Mouse (Mus musculus) midbrain, embryonic 11.5 days (tissue): Measurements from ENCODE around the gene Nptn. TPM values are rescaled to one million over a fixed set of nuclear protein-coding genes. Genes with fewer than 3 reads are reported as not detected.
A peak's percentile ranks its signal among the peaks of the same experiment; 100 is the strongest.

ENCODE experiments used
- ATAC-seq: fragments of 200-750 bp; cut with Nextera tagmentation; 2 replicates; pipeline ENCODE4 v1.8.0; 2017; ENCODE audit warnings: moderate TSS enrichment, moderate library complexity; ENCODE audit not compliant: low FRiP score
- DNase-seq: peaks from one replicate; pipeline ENCODE4 v3.0.0; 2015; ENCODE audit warnings: low spot score; ENCODE audit errors: missing footprints
- H3K27ac ChIP-seq: fragments of 300-500 bp; sonication (generic); 2 replicates; pipeline ENCODE4 v1.5.1; 2014; ENCODE audit warnings: low read depth, low read length
- H3K27me3 ChIP-seq: fragments of 300-500 bp; sonication (generic); 2 replicates; pipeline ENCODE4 v1.6.1; 2014; ENCODE audit warnings: mild to moderate bottlenecking, low read length, moderate library complexity, mixed read lengths; ENCODE audit not compliant: control insufficient read depth, insufficient read depth
- H3K36me3 ChIP-seq: fragments of 300-500 bp; sonication (generic); 2 replicates; pipeline ENCODE4 v1.6.1; 2014; ENCODE audit warnings: mild to moderate bottlenecking, low read length, moderate library complexity, mixed read lengths; ENCODE audit not compliant: control insufficient read depth, insufficient read depth
- H3K4me1 ChIP-seq: fragments of 300-500 bp; sonication (generic); 2 replicates; pipeline ENCODE4 v1.6.1; 2014; ENCODE audit warnings: low read length; ENCODE audit not compliant: control insufficient read depth, insufficient read depth
- H3K4me2 ChIP-seq: fragments of 300-500 bp; sonication (generic); 2 replicates; pipeline ENCODE4 v1.6.1; 2014; ENCODE audit warnings: mild to moderate bottlenecking, moderate library complexity
- H3K4me3 ChIP-seq: fragments of 300-500 bp; sonication (generic); 2 replicates; pipeline ENCODE4 v1.5.1; 2014; ENCODE audit warnings: low read depth, low read length
- H3K9ac ChIP-seq: fragments of 300-500 bp; sonication (generic); 2 replicates; pipeline ENCODE4 v1.6.1; 2014; ENCODE audit warnings: low read length
- H3K9me3 ChIP-seq: fragments of 300-500 bp; sonication (generic); 2 replicates; pipeline ENCODE4 v1.6.1; 2016; ENCODE audit warnings: low read length; ENCODE audit not compliant: control insufficient read depth
- WGBS: fragments of 180-500 bp; shearing (Covaris S2); extraction: QIAGEN DNeasy Blood & Tissue Kit; methylation state at CpG from one replicate; pipeline ENCODE4 v1.1.7; 2014; 5-methylcytosine and 5-hydroxymethylcytosine counted together
- polyA plus RNA-seq: library from polyadenylated mRNA; unstranded; fragments of >200 nt; fragmentation: Nextera tagmentation; extraction: Ambion mirVana; gene quantifications from 2 replicates; pipeline ENCODE4 v1.2.1, GENCODE M21; 2014

Nptn gene
- polyA plus RNA-seq, 1 experiment from 2014 or later, result 60.7 TPM

DNA sequence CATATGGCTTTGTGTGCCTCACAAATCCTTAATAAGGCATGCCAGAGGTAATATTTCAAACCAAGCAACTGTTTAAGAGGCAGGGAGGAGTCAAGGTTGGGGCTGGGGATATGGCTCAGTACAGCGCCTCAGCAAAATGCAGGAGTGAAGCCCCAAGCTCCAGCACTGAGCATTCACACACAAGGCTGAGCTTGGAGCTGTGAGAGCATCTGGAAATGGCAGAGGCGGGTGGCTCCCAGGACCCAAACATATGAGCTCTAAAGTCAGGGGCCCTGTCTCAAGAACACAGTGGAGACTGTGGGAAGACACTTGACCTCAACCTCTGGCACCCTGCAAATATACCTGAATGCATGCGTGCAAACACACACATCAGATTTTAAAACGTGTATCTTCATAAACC lies 106.0 kb downstream of the Nptn start:
- no peaks in the 10 kb centered on the region for H3K4me1 ChIP-seq
- H3K27ac ChIP-seq, result no peak overlapping the region
- 89% methylated on average over 4 of the region's 4 CpGs for WGBS
- no peak overlapping the region for H3K4me3 ChIP-seq
- H3K9me3 ChIP-seq, result no peaks in the 10 kb centered on the region
- DNase-seq, result no peak
- H3K27me3 ChIP-seq, result no peaks in the 10 kb centered on the region
- H3K4me2 ChIP-seq, result no peak overlapping the region
- no peak overlapping the region for H3K9ac ChIP-seq
- no peaks in the 10 kb centered on the region for H3K36me3 ChIP-seq
- no peak for ATAC-seq

DNA sequence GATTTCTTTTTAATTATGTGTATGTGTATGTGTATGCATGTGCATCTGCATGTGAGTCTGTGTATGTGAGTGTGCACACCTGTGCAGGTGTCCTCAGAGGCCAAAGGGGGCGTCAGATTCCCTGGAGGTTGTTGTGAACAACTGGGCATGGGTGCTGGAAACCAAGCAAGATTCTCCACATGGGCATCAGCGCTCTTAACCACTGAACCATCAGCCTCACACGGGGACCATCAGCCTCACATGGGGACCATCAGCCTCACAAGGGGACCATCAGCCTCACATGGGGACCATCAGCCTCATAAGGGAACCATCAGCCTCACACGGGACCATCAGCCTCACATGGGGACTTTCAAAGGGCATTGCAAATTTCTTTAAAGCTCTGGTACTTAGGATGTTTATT lies 108.7 kb downstream of the Nptn start:
- no peak overlapping the region for H3K9ac ChIP-seq
- ATAC-seq, result no peak
- DNase-seq, result no peak
- no peak overlapping the region for H3K4me2 ChIP-seq
- H3K9me3 ChIP-seq, result no peaks in the 10 kb centered on the region
- WGBS, result 86% methylated on average over 4 of the region's 4 CpGs
- H3K4me3 ChIP-seq, result no peak overlapping the region
- no peak overlapping the region for H3K27ac ChIP-seq
- H3K36me3 ChIP-seq, result no peaks in the 10 kb centered on the region
- no peaks in the 10 kb centered on the region for H3K27me3 ChIP-seq
- no peaks in the 10 kb centered on the region for H3K4me1 ChIP-seq

DNA sequence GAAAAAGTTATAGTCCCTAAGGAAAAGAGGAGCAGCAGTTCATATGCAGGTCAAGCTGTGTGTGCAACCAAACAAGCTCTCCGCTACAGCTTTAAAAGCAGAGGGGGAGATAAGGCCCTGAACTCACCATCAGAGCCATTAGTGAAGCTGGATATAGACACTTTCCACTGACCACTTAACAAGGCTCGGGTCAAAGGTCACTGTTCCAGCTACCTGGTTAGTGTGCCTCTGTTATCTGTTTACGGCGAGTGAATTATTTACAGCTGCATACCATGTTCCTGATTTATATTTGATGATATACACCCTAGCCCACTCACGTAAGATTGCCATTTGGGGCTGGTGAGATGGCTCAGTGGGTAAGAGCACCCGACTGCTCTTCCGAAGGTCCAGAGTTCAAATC lies 109.4 kb downstream of the Nptn start:
- no peak for ATAC-seq
- DNase-seq, result no peak
- no peak overlapping the region for H3K4me3 ChIP-seq
- no peak overlapping the region for H3K4me2 ChIP-seq
- H3K9ac ChIP-seq, result no peak overlapping the region
- H3K27ac ChIP-seq, result no peak overlapping the region
- H3K4me1 ChIP-seq, result no peaks in the 10 kb centered on the region
- no peaks in the 10 kb centered on the region for H3K36me3 ChIP-seq
- 93% methylated on average over 7 of the region's 7 CpGs for WGBS
- H3K9me3 ChIP-seq, result no peaks in the 10 kb centered on the region
- H3K27me3 ChIP-seq, result no peaks in the 10 kb centered on the region

DNA sequence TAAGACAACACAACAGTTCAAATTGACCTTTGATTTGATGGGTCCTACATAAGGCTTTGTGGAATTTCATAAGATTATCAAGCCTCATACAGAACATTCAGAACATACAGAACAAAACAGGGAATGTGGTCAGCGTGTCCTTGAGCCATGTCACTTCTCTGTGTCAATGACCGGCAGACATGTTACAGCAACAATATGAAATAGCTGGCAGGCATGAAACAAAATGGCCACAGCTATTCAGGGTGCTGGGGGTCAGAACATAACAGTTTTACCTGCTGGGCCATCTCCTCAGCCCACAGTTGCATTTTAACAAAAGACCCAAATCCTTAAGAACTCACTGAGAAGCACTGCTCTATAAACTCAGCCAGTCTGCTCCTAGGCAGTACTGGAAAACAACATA lies 116.4 kb downstream of the Nptn start:
- no peak for DNase-seq
- no peak for ATAC-seq
- 92% methylated on average over 2 of the region's 2 CpGs for WGBS

GRCm38 (mm10) chr9:58701751-58702150 lies 119.7 kb downstream of the Nptn start:
- H3K9ac ChIP-seq, result no peak overlapping the region
- H3K27me3 ChIP-seq, result no peaks in the 10 kb centered on the region
- no peak overlapping the region for H3K4me2 ChIP-seq
- no peak overlapping the region for H3K4me3 ChIP-seq
- H3K27ac ChIP-seq, result no peak overlapping the region
- H3K4me1 ChIP-seq, result no peaks in the 10 kb centered on the region
- WGBS, result 94% methylated on average over 2 of the region's 2 CpGs
- H3K36me3 ChIP-seq, result no peaks in the 10 kb centered on the region
- H3K9me3 ChIP-seq, result no peaks in the 10 kb centered on the region
- ATAC-seq (no peak), DNase-seq (no peak)

More for the DNA sequence above, 116.4 kb downstream of the Nptn start:
- no peaks in the 10 kb centered on the region for H3K4me1 ChIP-seq
- no peak overlapping the region for H3K27ac ChIP-seq
- H3K27me3 ChIP-seq, result no peaks in the 10 kb centered on the region
- no peaks in the 10 kb centered on the region for H3K36me3 ChIP-seq
- no peaks in the 10 kb centered on the region for H3K9me3 ChIP-seq
- no peak overlapping the region for H3K9ac ChIP-seq
- H3K4me3 ChIP-seq, result no peak overlapping the region
- H3K4me2 ChIP-seq, result no peak overlapping the region

DNA sequence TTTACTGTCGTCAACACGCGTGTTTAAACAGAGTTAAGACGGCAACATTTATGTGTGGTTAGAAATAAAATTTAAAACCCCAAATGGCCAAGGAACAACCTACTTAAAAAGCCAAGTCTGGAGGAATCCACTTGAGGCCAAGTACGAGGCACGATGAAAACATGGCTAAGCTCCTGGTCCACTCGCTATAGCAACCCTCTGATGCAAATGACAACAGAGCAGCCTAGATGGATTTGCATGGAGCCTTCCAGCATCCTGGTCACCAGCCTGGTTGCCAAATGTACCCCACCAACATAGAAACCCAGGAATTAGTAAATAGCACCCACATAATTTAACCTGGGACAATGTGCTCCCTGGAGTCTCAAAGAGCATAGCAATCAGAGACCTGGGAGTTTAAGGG lies 121.7 kb downstream of the Nptn start:
- Histone ChIP-seq H3K36me3 (no peaks in the 10 kb centered on the region), H3K9me3 (no peaks in the 10 kb centered on the region), H3K4me3 (no peak overlapping the region), H3K4me2 (no peak overlapping the region), H3K4me1 (no peaks in the 10 kb centered on the region), H3K27ac (no peak overlapping the region), H3K27me3 (no peaks in the 10 kb centered on the region), H3K9ac (no peak overlapping the region)
- WGBS, result 80% methylated on average over 7 of the region's 7 CpGs
- DNase-seq, result peak; percentile 65
- no peak for ATAC-seq

DNA sequence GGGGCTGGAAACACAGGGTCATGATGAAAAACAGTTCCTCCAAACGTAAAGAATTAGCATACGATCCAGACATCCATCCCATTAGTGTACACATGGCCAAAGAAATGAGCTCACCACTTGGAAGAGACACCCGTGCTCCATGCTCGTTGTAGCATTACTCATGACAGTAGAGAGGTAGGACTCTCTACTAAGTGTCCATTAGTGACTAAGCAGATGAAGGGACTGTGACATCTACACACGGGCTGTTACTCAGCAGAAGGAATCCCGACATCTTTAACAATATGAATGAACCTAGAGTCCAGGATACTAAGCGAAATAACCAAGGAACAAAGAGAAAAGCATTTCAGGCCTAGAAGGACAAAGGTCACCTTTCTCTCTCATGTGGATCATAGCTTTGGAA lies 124.0 kb downstream of the Nptn start:
- WGBS, result 88% methylated on average over 7 of the region's 7 CpGs
- no peaks in the 10 kb centered on the region for H3K9me3 ChIP-seq
- no peaks in the 10 kb centered on the region for H3K36me3 ChIP-seq
- no peak overlapping the region for H3K4me3 ChIP-seq
- no peak overlapping the region for H3K27ac ChIP-seq
- DNase-seq, result no peak
- H3K9ac ChIP-seq, result no peak overlapping the region
- H3K27me3 ChIP-seq, result no peaks in the 10 kb centered on the region
- H3K4me2 ChIP-seq, result no peak overlapping the region
- ATAC-seq, result no peak
- no peaks in the 10 kb centered on the region for H3K4me1 ChIP-seq

Other genes starting within 250 kb of the Nptn start
- gene Tbc1d21, start 211.8 kb upstream of the Nptn start, polyA plus RNA-seq, result not detected in 2 replicates
- gene Insyn1, start 93.6 kb upstream of the Nptn start, polyA plus RNA-seq, result 1.4 and 1.8 TPM in 2 replicates
- gene Cd276, start 26.8 kb upstream of the Nptn start, polyA plus RNA-seq, result 22.5 and 23.8 TPM in 2 replicates
- gene Rec114, start 161.7 kb downstream of the Nptn start, polyA plus RNA-seq, result 1.0 and 2.7 TPM in 2 replicates
- gene Hcn4, start 241.2 kb downstream of the Nptn start, polyA plus RNA-seq, result 1.3 and 1.5 TPM in 2 replicates